Mouse (Mus musculus) skeletal muscle tissue, adult 2 months (tissue): ENCODE data around the gene Hmg20a.

Source experiments
- DNase-seq: peaks from one replicate; pipeline ENCODE4 v3.0.0-alpha.2; 2012; ENCODE audit warnings: low read depth, low spot score

Hmg20a gene

DNA sequence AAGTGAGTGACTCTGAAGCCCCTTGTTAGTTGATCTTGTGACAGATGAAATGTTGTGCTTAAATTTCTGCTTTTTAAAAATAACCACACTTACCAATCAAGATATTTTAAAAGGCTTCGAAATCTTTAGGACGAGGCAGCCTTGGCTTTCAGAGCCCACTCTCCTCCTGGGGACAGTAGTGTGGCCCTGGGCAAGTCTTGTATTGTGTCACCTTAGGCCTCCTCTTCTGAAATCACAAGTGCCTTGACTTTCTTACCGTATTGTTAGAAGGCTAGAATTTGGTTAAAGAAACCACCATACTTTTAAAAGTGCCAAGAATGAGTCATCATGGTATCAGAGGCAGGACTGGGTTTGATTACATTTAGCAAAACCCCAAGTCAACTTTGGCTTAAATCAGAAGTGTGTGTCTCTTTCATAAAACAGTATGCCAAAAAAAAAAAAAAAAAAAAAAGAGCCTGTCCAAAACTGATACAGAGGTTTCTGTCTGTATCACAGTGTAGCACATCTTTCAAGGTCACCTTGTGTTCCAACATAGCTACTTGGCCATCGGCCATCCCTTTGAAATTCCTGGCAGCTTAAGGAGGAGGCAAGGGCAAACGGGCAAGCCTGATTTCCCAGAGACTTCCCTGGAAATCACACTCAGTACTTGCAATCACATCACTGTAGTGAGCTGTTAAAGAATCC lies 78.9 kb downstream of the Hmg20a start:
- DNase-seq = no peak

DNA sequence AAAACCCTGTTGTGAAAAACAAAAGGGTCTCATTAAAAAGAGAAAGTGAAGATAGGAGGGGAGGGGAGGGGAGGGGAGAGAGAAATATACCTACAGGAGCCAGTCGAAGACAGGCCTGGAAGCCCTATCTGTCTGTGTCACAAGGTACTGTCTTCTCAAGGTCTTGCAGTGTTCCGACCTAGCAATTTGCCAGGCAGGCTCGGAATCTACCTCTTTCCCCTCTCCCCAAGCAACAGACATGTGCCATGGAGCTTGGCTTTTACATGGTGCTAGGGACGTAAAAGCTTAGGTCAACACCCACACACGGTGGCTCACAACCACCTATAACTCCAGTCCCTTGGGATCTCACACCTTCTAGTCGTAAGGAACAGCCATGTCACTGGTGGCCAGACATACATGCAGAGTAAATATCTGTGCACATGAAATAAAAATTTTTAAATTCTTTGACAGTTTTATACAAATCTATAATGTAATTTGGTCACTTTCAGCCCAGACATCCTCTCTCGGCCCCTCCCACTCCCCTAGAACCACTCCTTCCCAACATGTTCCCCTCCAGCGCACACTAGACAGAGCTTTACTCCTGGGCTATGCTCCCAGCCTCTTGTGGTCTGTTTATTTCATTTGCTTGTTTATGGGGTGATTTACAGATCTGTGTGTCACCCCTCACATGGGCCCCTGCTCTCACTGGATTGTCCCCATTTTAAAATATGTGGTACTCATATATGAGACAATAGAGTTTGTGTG lies 81.1 kb downstream of the Hmg20a start:
- no peak for DNase-seq

DNA sequence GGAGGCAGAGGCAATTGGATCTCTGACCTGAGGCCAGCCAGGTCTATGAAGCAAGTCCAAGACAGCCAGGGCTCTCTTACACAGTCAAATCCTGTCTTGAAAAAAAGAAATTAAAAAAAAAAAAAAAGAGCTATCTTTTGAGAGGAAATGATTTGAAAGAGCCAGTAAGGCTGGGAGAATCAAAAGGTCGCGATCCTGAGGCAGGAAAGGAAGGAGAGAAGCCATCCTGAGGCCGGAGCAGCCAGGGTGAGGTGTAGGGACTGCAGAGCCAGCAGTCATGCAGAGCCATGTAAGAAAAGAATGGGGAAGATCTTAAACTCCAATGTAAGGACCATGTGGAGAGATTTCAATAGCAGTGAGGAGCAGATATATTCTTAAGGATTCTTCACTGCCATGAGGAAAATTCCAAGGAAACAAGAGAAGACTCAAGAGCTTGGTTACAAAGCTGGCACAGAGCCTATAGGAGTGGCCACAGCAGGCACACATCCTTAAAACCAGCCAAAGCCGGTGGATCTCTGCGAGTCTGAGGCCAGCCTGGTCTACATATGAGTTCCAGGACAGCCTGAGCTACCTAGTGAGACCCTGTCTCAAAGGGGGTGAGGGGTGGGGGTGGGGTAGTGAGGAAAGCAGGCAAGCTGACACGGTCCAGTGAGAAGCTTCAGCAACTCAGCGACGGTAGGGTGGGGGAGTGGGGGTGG lies 82.6 kb downstream of the Hmg20a start:
- DNase-seq = no peak

DNA sequence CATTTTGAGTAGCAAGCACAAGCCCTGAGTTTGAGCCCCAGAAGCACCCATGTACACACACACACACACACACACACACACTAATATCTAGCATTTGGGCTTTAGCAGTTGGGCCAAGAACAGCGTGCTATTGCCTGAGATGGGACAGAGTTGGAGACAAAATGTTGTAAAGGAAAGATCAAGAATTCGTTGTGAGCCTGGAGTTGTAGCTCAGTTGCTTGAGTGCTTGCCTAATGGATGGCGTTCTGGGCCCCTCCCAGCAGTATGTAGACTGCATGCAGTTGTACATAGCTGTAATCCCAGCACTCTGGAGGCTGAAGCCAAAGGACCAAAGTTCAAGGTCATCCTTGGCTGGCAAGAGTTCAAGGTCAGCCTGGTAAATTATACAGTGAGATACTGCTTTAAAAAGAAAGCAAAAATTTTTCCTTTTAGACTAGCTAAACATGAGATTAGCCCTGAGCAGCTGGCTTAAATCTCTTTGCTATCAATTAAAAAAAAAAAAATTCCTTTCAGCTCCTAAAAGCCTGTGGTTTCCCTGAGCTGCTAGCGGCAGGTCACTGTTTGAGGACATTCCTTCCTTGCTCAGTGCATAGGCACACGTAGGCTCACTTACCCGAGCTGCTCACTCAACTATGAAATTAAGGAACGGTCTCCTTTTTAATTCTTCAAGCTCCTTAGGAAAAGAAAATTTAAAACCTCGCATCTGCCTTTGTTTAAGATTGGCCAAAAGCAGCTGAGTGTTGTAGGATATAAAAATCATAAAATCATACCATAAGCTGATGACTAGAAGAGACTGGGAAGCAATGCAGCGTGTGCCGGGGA lies 83.5 kb downstream of the Hmg20a start:
- DNase-seq = no peak

DNA sequence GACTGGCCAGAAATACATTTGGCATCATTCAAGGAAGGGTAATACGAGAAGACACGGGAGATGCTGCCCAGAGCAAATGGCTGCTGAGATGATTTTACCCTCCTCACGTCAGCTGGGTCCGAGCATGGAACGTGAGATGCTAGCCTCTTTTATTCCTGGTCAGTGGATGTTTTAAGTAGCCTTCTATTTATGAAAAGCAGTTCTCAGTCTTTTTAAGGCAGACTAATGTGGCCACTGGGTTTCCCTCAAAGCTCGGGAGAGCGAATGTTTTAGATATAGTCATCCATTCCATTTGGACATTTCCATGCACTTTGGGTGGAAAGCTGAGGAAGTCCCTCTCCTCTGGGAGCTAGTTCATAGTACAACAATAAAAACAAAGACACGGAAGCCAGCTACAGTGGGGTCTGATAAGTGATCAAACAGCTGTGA lies 84.1 kb downstream of the Hmg20a start:
- peak; percentile 76 for DNase-seq

DNA sequence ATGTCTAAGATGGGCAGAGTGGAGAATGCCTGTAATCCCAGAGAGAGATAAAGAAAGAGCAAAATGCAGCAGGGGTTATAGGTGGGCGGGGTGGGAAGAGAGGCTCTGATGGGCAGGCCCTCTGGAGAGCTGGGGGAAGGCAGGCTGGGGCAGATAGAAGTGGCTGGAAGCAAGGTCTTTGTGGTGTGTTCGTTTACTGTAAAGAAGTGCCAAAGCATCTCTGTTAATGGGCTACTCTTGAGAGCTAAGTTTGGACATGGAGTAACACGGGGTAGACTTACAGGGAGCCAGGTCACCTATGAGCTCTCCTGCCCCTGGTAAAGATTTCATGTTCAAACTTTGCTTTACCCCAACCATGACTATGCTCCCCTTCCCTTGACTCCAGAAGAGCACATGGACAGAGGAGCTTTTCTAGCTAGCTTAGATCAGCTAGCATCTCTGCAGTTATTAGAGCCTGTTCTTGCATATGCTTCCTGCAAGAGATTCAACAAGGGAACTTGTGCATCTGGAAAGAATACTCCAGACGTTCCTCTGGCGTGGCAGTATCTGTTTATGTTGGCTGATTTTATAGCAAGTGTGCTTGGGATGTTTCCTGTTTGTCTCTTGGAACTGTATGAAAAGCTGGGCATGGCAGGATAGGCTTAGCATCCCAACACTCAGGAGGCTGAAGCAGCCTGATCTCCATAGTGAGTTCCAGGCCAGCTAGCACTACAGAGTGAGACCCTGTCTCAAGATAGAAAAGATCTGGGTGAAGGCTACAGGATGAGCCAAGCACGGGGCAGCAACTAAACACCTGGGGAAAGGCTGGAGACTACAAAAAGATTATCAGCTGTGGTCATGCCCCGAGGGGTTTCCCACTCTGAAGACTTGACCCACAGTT lies 85.5 kb downstream of the Hmg20a start:
- no peak for DNase-seq

DNA sequence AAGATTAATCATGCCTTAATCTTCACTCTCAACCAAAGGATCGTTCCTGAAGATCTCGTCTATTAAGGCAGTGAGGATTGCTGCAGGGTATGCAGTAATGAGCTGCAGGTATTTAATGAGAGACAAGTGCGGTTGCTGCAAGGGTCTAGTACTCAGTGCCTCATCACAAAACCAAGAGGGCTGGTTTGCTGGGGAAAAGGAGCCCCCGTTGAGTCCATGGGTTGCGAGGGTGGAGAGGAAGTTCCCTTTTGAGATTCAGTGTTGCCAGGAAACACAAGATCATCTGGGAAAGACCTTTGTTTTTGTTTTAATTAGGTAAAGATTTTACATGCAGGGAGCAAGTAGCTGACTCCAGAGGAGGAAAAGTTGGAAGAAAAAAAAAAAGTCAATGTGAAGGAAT lies 86.1 kb downstream of the Hmg20a start:
- no peak for DNase-seq

DNA sequence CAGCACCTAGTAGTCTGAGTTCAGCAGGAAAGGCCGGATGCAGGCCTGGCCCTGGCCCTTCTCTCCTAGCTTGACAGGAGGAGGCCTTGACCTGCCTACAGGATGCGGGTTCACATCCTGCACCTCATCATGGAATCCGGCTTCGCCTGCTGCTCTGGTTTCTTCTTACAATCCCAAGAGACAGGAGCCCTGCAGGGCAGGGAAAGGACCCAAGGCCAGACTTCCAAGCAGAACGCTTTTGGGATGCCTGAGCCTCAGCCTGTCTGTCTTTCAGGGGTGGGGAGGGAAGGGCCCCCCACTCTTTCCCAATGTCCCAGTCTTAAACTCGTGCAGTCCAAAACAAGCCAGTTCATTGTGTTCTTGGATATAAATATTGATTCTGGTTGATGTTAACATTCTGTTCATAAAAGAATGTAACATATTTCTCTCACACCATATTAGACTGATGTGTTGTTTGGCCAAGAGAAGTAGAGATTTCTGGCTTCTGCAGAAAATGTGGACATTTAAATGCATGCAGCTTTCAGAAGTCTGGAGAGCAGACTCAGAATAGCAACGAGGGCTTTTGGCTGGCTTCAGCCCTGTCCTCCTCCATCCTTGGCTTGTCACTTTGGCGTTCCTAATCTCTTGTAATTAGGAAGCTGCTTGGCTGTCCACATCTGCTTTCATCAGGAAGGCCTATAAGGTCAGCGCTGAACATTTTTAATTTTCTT lies 86.8 kb downstream of the Hmg20a start:
- peak; percentile 54 for DNase-seq

DNA sequence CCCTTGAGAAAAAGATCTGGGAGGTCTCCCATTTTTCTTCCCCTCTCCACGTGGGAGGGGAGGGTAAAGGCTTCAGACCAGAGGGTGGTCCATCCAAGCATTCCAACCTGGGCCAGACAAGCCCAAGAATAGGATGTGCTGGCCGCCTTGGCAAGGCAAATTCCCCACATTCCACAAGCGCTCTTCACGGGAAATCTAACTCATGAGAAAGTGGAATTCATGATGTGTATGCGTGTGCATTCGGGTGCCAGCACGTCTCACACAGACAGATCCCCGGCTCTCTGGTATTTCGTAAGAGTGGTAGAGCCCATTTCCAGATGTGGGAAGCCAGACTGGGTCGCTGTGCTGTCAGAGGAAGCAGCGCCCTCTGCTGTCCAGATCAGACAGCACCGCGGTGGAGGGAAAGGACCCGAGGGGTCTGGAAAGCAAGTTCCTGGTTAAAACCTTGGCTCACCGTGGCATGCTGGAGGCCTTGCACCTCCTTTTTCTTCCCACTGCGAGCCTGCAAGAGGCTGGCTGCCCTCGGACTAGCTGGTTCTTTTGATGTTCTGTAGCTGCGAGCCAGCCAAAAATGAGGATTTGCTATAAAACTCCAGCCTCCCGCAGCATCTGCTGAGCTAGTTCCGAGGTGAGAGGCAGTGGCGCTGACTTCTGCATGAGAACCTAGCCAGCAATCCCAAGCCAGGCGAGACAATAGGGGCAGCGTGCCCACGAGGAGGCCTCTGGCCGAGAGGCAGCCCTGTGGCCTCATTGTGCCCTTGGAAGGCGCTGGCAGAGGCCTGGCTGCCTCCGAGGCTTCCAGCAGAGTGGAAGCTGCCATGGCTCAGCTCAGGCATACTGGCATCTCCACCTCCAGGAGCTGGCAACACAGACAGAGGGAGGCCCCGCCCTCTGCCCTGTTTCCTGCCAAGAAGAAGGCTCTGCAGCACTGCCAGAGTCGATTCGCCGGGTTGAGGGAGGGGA lies 87.7 kb downstream of the Hmg20a start:
- peak; percentile 93 for DNase-seq

DNA sequence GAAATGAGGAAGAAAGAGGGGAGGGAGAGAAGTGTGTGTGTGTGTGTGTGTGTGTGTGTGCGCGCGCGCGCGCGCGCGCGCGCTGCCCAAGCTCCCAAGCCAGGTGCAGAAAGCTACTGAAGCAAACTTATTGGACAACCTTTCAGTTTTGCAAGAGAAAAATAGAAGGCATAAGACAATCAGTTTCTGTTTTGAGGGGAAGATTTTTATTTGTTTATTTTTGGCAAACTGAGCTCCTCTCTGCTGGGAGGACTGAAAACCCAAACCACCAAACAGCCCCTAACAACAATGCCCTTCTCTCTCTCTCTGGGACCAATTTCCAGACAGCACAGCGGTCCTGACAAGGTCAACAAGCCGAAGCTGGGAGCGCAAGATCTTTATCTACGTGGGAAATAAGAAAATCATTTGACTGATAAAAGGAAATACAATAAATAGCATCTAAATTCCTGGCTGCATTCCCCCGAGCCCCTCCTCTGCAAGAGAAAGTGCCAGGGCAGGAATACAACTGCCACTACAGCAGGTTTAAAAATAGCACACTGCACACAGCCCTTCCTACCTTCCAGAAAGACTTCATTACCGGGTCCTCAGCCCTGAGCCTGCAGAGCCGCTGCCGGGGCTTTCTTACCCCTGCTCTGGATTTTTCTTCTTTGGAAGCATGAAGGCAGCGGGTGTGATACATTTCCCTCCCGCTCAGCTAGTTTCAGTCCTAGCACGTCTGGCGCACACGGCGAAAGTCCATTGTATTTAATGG lies 88.7 kb downstream of the Hmg20a start:
- DNase-seq = peak; percentile 56

DNA sequence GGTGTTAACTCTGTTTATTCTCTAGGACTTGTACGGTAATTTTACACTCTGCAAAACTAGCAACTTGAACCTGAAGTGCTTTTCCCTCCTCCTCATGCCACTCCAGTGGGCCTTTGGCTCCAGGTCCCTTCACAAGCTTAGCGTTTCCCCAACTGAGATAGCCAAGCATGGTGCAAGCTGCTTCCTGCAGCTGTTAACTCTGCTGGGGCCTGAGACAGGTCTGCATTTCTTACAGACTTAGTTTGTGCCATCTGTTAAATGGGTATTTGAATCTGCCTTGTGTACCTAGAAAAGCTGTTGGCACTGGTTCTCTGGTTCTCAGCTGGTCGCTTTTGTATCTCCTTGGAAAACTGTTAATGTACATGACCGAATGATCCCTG lies 89.3 kb downstream of the Hmg20a start:
- DNase-seq = no peak

DNA sequence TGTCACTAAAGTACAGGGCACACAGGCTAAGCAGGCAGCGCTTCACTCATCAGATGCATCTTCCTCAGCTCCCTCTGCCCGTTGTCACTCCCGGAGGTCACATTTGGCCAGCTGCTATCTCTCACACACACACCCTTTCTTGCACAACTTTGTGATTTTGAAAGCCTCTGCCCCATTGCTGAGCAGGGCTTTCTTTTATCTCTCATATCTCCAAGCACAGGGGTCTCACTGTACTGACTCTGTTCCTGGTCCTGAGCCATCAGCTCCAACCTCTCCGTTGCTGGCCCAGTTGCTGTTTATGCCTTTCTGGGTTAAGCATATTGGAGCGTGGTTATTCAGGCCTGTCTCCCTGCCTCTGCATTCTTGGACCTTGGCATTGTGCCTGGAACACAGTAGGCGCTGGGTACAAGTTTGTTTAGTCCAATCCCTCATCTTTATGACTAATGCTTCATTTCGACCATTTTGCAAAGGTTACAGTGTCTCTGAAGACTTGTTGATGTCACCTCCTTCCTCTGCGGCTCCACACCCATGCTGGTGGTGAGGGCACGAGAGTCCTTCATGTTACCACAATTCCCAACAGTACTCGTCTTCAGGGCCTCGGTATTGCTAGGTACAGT lies 90.5 kb downstream of the Hmg20a start:
- DNase-seq = no peak

DNA sequence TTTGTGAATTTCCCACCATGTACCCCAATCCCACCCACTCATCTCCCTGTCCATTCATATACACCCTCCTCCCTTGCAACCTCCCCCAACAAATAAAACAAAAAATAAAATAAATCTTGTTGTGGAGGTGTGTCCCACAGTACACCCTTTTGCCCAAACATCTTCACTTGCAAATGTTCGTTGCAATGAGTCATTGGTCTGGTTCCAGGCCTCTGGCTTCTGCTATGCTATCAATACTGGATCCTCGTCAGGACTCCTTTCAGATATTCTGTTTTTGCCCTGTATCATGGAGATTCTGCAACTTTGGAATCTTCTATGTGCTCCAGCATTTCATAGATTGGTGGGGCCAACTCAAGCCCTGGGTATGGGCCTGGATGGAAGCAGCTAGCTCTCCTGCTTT lies 91.9 kb downstream of the Hmg20a start:
- no peak for DNase-seq

DNA sequence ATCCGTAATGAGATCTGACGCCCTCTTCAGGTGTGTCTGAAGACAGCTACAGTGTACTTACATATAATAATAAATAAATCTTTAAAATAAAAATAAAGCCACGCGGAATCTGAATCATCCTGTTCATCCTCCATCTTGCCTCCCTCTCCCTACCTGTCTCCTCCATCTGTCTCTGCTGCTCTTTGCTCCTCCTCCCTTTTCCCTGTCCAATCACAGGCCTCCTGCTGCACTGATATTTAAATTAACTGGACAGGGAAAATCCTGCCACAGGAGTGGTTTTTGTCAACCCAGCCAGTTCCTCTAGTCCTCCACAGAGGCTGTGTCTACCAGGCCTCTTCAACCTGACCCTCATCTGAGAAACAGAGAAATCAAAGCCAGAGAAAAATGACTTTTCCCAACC lies 94.1 kb downstream of the Hmg20a start:
- no peak for DNase-seq

DNA sequence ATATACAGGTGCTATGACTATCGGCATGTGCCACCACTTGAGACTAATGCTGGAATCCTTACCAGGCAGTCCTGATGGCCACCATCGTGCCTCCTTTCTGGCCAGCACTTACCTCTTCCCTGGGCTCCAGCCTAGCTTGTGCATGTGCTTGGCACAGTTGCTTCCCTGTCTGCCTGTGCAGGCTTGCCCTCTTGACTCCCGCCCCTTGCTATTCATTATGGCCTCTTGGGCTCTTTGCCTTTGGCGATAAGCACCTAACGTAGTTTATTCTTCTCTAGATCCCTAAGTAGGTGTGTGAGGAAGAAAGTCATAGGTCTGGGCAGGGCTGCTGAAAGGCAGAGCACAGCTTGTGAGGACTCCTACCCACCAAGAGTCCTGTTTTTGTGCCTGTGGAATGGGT lies 96.7 kb downstream of the Hmg20a start:
- no peak for DNase-seq

DNA sequence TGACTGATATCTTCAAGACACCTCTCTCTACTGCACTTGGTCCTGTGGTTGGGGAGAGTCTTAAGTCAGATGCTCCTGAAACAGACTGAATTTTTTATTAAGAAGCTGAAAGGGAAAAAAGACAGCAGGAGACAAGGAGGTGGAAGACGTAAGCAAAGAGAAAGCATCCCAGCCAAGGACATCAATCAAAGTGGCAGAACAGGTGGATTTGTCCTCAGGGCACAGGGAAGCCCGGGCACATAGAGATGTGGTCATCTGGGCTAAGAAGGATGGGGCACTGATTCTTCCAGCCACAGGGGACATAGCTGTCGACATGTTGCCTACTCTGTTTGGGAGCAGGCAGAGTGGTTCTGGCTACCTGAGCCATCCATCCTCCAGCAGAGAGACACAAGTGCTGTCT lies 97.8 kb downstream of the Hmg20a start:
- no peak for DNase-seq

DNA sequence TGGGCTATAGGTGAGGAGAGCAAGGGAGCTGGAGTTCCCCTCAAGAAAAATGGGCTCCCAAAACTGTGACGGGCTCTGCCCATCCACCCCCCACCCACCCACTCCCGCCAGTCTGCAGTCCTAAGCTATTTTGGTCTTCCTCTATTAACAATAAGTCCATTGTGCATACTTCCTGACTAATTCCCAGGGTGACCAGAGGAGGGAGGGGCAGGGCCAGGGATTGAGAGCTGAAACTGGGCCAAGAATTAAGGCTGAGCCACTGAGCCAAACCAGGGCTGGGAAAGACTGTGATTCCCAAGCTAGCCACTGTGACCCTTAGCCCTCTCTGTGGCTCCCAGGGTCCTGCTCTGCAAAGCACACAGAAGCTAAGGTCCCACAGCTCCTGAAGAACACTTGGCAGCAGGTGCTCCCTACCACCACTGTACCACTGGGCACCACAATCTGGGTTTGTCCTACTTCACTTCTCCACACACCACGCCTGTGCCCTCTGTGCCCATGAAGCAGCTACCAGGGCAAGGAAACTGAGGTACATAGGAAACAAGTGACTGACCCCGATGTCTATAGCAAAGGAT lies 98.4 kb downstream of the Hmg20a start:
- DNase-seq = no peak

DNA sequence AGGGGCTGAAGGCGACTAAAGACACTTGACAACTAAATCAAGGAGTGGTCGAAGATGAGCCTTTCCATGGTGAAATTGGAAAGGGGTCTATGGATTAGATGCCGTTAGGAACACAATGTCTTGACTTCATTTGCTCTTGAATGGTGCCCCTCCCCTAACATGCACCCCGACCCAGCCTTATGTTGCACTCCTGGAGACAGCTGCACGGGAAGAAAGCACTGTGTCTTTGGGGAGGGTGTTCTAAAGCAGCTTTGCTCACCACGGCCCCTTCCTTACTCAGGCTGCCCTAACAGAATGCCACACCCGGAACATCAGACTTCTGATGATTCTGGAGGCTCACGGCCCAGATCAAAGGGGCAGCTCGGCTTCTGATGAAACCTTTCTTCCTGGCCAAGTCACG lies 103.9 kb downstream of the Hmg20a start:
- no peak for DNase-seq
